Mouse (Mus musculus) brain, embryonic 14.5 days (tissue): ENCODE data around the gene Prkcz. TPM values are rescaled to one million over a fixed set of nuclear protein-coding genes. Genes with fewer than 3 reads are reported as not detected.

ENCODE experiments used
- DNase-seq: peaks from one replicate; pipeline ENCODE4 v3.0.0-alpha.2; 2011; ENCODE audit warnings: low read depth
- CTCF ChIP-seq: fragments of 200-500 bp; IDR thresholded peaks from 2 replicates; pipeline ENCODE4 v1.5.1; 2012; ENCODE audit warnings: inconsistent platforms, mild to moderate bottlenecking, moderate library complexity, borderline replicate concordance; ENCODE audit not compliant: insufficient read depth, insufficient read length; ENCODE audit errors: extremely low read depth
- POLR2A ChIP-seq: fragments of 200-500 bp; IDR thresholded peaks from 2 replicates; pipeline ENCODE4 v1.6.1; 2012; ENCODE audit warnings: mild to moderate bottlenecking, inconsistent platforms, borderline replicate concordance; ENCODE audit not compliant: poor library complexity, insufficient read depth, insufficient read length, severe bottlenecking; ENCODE audit errors: extremely low read depth
- polyA plus RNA-seq: library from polyadenylated mRNA; depleted of rRNA; stranded (reverse); fragments of >200 nt; gene quantifications from 2 replicates; pipeline ENCODE4 v1.2.3, GENCODE M21; 2012

The Prkcz gene
- polyA plus RNA-seq, 1 experiment = 80.3 TPM

DNA sequence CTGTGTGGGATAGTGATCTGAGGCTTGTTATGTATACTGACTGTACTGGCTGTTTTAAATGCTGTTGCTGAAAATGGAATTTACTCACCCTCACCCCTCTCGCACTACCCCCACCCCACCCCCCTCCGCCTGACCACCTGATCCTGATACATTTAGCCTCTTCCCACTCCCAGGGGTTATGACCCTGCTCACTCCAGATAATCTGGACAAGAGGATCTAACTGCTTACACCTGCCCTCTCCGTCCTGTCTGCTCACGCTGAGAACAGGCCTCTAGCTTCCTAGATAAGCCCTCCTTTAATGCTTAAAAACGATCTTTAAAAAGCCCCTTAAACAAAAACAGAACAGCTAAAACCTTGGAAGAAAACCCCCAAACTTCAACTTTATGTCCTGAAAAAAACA, 35.4 kb downstream of the Prkcz start:
- TF ChIP-seq CTCF (no peak), POLR2A (no peak)
- no peak for DNase-seq

GRCm38 (mm10) chr4:155324511-155324910, 36.6 kb downstream of the Prkcz start:
- no peak for DNase-seq

DNA sequence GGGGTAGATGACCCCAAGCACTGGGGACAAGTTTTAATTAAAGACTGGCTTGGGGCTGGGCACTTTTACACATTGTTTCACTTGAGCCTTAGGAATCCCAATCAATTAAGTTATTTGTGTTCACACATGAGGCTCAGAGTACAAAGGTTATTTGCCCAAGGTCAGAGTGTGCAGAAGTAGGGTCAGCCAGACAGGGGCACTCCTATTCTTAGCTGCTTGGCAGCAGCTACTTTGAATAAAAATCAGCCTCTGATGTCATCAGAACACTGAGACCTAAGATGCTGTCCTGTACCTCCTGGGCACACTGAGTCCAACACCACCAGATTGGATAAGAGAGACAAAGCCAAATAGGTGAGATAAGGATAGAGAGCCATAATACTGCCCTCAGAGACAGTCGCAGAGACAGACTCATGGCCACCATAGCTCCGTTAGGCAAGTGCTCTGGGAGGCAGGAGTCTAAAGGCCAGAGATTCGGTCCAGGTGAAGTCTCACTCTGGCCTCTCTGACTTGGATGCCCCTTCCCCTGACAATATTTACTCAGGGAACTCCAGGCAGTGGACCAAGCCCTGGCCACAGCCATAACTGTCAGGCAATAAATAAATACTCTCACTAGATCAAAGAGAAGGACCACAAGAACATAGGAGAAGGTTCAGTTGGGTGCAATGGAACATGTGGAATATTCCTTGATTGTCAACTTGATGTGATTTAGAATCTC, 37.9 kb downstream of the Prkcz start:
- TF ChIP-seq CTCF (no peak), POLR2A (no peak)
- DNase-seq = no peak

More at GRCm38 (mm10) chr4:155324511-155324910, 36.6 kb downstream of the Prkcz start:
- TF ChIP-seq POLR2A (no peak), CTCF (no peak)

DNA sequence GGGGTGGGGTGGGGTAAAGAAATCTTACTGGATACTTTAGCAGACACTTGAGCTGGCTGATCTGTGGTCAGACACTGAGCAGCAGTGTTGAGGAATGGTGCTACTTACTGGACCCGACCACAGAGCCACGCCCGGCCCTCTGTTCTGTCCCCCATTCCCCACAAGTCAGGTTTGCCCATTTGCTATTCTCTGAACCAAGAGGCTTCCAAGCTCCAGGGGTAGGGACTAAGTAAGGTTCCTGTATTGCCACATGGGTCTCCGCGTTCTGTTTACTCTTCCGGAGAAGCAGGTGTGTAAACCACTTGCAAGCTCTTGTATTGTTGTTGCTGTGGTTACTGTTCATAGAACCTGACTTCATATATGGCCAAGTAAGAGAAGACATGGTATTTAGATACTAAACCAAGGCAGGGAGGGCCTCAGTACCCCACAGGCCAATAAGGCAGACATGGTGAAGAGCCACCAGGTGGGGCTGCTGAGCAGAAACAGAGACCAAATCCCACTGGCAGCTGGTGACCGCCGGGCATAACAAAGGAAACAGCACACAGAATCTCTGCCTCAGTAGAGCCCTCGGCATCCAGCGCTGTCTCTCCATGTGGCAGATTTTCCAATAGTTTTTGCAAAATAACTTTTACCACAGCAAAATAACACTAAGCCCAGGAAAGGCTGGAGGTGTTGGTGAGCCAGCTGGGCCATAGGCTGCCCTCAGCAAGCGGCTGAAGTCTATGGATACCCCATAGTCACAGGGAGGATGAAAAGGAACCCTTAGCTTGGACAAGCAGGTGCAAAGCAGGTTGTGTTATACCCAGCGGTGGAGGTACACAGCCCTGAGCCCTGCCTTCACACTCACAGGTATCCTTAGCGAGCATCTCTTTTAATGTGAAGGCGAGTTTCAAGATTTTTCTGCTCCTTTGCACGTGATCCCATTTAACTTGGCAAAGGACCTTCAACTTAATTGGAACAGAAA, 40.6 kb downstream of the Prkcz start:
- DNase-seq = peak; percentile 92
- TF ChIP-seq CTCF (peak; percentile 89), POLR2A (peak; percentile 40; the same call in 1 of the 2 replicates)

- no peak for TF ChIP-seq CTCF
- no peak for TF ChIP-seq POLR2A
- DNase-seq = no peak
Observed at GRCm38 (mm10) chr4:155318266-155318665, 42.9 kb downstream of the Prkcz start.

- TF ChIP-seq CTCF = no peak
- no peak for TF ChIP-seq POLR2A
- no peak for DNase-seq
Observed at GRCm38 (mm10) chr4:155315031-155315430, 46.1 kb downstream of the Prkcz start.

DNA sequence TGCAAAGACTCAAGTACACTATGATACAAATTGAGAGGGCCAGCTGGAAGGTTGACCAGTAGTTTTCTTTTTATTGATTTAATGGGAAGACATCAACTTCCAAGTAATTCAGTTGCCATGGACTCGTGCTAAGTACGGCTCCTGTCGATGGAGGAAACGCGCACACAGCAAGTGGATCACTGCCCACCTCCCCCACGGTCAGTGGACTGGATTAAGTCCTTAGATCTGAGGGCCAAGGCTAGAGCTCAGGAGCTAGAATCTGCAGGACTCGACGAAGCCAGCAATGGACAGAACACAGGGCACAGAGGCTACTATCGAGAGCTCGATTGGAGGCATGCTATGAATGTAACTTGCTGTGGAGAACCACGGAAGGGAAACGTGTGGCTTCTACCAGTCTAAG, 52.5 kb downstream of the Prkcz start:
- no peak for DNase-seq
- TF ChIP-seq CTCF (no peak), POLR2A (no peak)

DNA sequence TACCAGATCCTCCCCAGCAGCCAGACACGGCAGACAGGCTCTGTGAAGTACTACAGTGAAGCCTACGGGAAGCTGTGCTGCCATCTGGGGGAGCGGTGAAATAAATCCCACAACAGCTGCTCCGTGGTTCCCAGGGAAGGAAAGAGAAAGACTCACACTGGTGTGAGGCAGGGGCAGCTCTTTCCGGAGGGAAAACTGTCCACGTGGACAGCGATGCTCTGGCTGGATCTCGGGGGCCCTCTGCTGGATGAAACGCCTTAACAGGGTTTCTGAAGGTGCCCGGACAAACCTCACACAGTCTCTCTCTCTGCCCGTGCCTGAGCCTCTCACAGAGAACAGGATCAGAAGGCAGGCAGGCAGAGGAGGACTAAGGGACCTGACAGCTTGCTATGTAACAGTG, 53.1 kb downstream of the Prkcz start:
- DNase-seq = peak; percentile 93
- TF ChIP-seq CTCF = peak; percentile 93
- no peak for TF ChIP-seq POLR2A

- TF ChIP-seq POLR2A (no peak), CTCF (no peak)
- no peak for DNase-seq
Observed at GRCm38 (mm10) chr4:155307591-155307990, 53.6 kb downstream of the Prkcz start.

DNA sequence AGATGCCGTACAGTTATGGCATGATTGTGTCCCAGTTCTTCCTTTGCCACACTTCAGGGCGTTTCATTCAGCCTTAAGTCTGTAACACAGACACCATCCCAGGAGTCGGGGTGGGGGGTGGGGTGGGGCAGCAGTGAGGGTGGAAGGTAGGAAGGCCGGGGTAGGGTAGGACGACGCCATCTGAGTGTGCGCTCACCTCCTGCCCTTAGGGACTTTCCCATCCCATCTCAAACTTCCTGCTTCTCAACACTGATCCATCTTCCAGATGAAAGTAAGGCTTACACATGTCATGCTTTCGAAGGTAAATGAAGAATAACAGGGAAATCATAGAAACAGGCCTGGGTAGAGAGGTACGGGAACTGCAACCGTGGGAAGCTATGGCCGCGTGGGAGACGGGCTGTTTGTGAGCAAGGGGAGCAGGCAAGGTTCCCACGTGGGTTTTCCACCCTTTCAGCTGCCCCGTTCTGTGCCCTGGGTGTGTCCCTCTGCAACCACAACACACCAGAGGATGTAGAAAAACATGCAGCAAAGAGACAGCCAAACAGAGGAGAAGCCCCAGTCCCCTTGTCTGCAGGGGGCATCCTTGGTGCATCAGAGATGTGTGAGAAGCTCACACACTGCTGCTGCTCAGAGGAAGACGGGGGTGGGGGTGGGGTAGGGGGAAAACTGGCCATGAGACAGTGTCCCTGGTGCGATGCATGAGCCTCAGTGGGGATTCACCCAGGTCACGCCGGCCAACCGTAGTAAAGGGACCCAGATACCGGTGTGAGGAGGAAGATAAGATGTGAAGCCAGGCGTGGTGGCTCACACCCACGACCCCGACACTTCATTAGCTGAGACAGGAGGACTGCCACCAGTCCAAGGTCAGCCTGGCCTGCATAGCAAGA, 54.6 kb downstream of the Prkcz start:
- no peak for DNase-seq
- no peak for TF ChIP-seq CTCF

DNA sequence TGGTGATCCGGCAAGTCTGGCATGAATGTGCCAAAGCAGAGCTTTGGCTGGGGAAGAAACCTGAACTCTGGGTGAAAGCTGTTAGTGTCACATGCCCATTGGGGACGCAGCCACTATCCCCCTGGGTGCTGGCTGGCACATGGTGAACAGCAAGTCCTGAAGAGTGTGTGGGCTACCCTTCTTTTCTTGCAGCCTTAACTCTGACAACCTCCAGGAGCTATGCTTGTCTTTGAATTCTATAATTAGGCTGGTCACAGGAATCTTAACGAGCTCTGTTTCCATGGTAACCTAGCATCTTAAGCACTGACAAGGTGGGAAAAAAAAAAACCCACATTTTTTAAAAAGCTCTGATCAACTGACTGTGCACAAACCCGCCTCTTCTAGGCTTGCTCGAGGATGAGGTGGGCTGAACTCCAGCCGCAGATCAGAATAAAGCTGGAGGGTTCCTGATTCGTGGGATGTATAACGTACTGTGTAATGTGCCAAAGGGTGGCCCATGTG, 55.6 kb downstream of the Prkcz start:
- DNase-seq = peak; percentile 94
- no peak for TF ChIP-seq CTCF
- no peak for TF ChIP-seq POLR2A

DNA sequence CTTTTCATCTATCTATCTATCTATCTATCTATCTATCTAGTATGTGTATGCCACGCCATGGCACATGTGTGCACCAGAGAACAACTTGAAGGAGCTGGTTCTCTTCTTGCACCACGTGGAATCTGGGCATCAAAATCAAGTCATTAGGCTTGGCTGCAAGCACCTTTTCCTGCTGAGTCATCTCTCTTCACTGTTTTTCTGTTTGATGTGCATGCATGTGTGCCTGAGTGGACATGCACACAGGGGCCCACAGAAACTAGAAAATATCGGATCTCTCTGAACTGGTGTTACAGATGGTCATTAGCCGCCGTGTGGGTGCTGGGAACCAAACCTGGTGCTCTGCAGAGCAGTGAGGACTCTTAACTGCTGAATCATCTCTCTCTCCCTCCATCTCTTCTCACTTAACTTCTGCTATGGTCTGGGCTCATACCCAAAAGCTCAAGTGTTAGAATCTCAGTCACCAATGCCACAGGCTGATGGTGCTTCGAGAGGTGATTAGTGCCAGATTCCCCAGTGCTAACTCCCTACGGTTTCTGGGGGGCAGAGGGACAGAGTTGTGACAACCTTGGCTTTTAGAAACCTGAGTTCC, 56.6 kb downstream of the Prkcz start:
- TF ChIP-seq POLR2A = no peak
- no peak for TF ChIP-seq CTCF
- DNase-seq = no peak
